Mouse (Mus musculus) midbrain, embryonic 15.5 days (tissue): Measurements from ENCODE around the gene Ehmt1. TPM values are rescaled to one million over a fixed set of nuclear protein-coding genes. Genes with fewer than 3 reads are reported as not detected.

Source experiments
- ATAC-seq: fragments of 200-750 bp; cut with Nextera tagmentation; replicated peaks from 2 replicates; pipeline ENCODE4 v1.8.0; 2017; ENCODE audit warnings: moderate TSS enrichment
- H3K27ac ChIP-seq: fragments of 300-500 bp; sonication (generic); 2 replicates; pipeline ENCODE4 v1.5.1; 2015; ENCODE audit warnings: mild to moderate bottlenecking, inconsistent platforms
- H3K27me3 ChIP-seq: fragments of 300-500 bp; sonication (generic); replicated peaks from 2 replicates; pipeline ENCODE4 v1.6.1; 2015; ENCODE audit warnings: inconsistent platforms
- H3K36me3 ChIP-seq: fragments of 300-500 bp; sonication (generic); replicated peaks from 2 replicates; pipeline ENCODE4 v1.6.1; 2015; ENCODE audit warnings: inconsistent platforms
- H3K4me1 ChIP-seq: fragments of 300-500 bp; sonication (generic); 2 replicates; pipeline ENCODE4 v1.6.1; 2015; ENCODE audit warnings: inconsistent platforms
- H3K4me2 ChIP-seq: fragments of 300-500 bp; sonication (generic); 2 replicates; pipeline ENCODE4 v1.6.1; 2015; ENCODE audit warnings: inconsistent platforms, mild to moderate bottlenecking, moderate library complexity
- H3K4me3 ChIP-seq: fragments of 300-500 bp; sonication (generic); 2 replicates; pipeline ENCODE4 v1.5.1; 2015; ENCODE audit warnings: mild to moderate bottlenecking, inconsistent platforms
- H3K9ac ChIP-seq: fragments of 300-500 bp; sonication (generic); 2 replicates; pipeline ENCODE4 v1.6.1; 2015; ENCODE audit warnings: mild to moderate bottlenecking, inconsistent platforms
- H3K9me3 ChIP-seq: fragments of 300-500 bp; sonication (generic); 2 replicates; pipeline ENCODE4 v1.6.1; 2016; ENCODE audit warnings: inconsistent platforms
- WGBS: fragments of 180-500 bp; shearing (Covaris S2); methylation state at CpG from one replicate; pipeline ENCODE4 v1.1.7; 2015; ENCODE audit warnings: mixed read lengths; 5-methylcytosine and 5-hydroxymethylcytosine counted together
- polyA plus RNA-seq: library from polyadenylated mRNA; unstranded; fragments of >200 nt; fragmentation: Nextera tagmentation; extraction: Ambion mirVana; gene quantifications from 2 replicates; pipeline ENCODE4 v1.2.1, GENCODE M21; 2015

Gene Ehmt1
- polyA plus RNA-seq, 1 experiment from 2014 or later: 117 TPM

- no peak overlapping the region for H3K4me2 ChIP-seq
- no peak overlapping the region for H3K4me3 ChIP-seq
- H3K4me1 ChIP-seq: no peaks in the 10 kb centered on the region
- no peaks in the 10 kb centered on the region for H3K27me3 ChIP-seq
- H3K9me3 ChIP-seq: no peaks in the 10 kb centered on the region
- peaks cover 32% of the 10 kb centered on the region for H3K36me3 ChIP-seq
- peak overlapping the region; percentile 13; the same call in 1 of the 2 replicates for H3K27ac ChIP-seq
- peak; percentile 66 for ATAC-seq
- no peak overlapping the region for H3K9ac ChIP-seq
- 69% methylated on average over 5 of the region's 5 CpGs for WGBS
Measured at GRCm38 (mm10) chr2:24852408-24852807, 67.0 kb downstream of the Ehmt1 start.

- no peak for ATAC-seq
Measured at GRCm38 (mm10) chr2:24846557-24846956, 72.9 kb downstream of the Ehmt1 start.

GRCm38 (mm10) chr2:24845256-24845655 lies 74.2 kb downstream of the Ehmt1 start:
- H3K4me3 ChIP-seq: no peak overlapping the region
- no peak overlapping the region for H3K4me2 ChIP-seq
- no peaks in the 10 kb centered on the region for H3K4me1 ChIP-seq
- no peak overlapping the region for H3K9ac ChIP-seq
- WGBS: 92% methylated on average over 1 of the region's 1 CpGs
- peaks cover 26% of the 10 kb centered on the region for H3K36me3 ChIP-seq
- ATAC-seq: no peak
- H3K27ac ChIP-seq: no peak overlapping the region
- no peaks in the 10 kb centered on the region for H3K27me3 ChIP-seq
- no peaks in the 10 kb centered on the region for H3K9me3 ChIP-seq

More at GRCm38 (mm10) chr2:24846557-24846956, 72.9 kb downstream of the Ehmt1 start:
- no peak overlapping the region for H3K27ac ChIP-seq
- H3K4me2 ChIP-seq: no peak overlapping the region
- no peaks in the 10 kb centered on the region for H3K4me1 ChIP-seq
- no peaks in the 10 kb centered on the region for H3K9me3 ChIP-seq
- peaks cover 27% of the 10 kb centered on the region for H3K36me3 ChIP-seq
- no peak overlapping the region for H3K4me3 ChIP-seq
- WGBS: 93% methylated on average over 1 of the region's 1 CpGs
- no peaks in the 10 kb centered on the region for H3K27me3 ChIP-seq
- no peak overlapping the region for H3K9ac ChIP-seq

- Histone ChIP-seq H3K4me3 (no peak overlapping the region), H3K9me3 (no peaks in the 10 kb centered on the region), H3K27ac (no peak overlapping the region), H3K36me3 (peaks cover 27% of the 10 kb centered on the region; the same call in 1 of the 2 replicates), H3K27me3 (no peaks in the 10 kb centered on the region), H3K4me1 (no peaks in the 10 kb centered on the region), H3K9ac (no peak overlapping the region), H3K4me2 (no peak overlapping the region)
- no peak for ATAC-seq
- WGBS: 89% methylated on average over 3 of the region's 3 CpGs
Measured at GRCm38 (mm10) chr2:24830614-24831013, 88.8 kb downstream of the Ehmt1 start.

GRCm38 (mm10) chr2:24809746-24810145 lies 109.7 kb downstream of the Ehmt1 start:
- WGBS: 90% methylated on average over 3 of the region's 3 CpGs
- ATAC-seq: no peak

GRCm38 (mm10) chr2:24807691-24808090 lies 111.7 kb downstream of the Ehmt1 start:
- Histone ChIP-seq H3K4me2 (no peak overlapping the region), H3K36me3 (peaks cover 45% of the 10 kb centered on the region), H3K4me1 (no peaks in the 10 kb centered on the region), H3K27me3 (no peaks in the 10 kb centered on the region), H3K4me3 (no peak overlapping the region), H3K27ac (no peak overlapping the region), H3K9ac (no peak overlapping the region), H3K9me3 (no peaks in the 10 kb centered on the region)
- ATAC-seq: 0 out of 2 replicates have a peak, but pooled peaks have one; percentile 24
- WGBS: 89% methylated on average over 10 of the region's 10 CpGs

More at GRCm38 (mm10) chr2:24809746-24810145, 109.7 kb downstream of the Ehmt1 start:
- H3K9ac ChIP-seq: no peak overlapping the region
- no peak overlapping the region for H3K4me3 ChIP-seq
- H3K36me3 ChIP-seq: peaks cover 42% of the 10 kb centered on the region
- H3K9me3 ChIP-seq: no peaks in the 10 kb centered on the region
- H3K4me1 ChIP-seq: no peaks in the 10 kb centered on the region
- no peak overlapping the region for H3K27ac ChIP-seq
- no peaks in the 10 kb centered on the region for H3K27me3 ChIP-seq
- H3K4me2 ChIP-seq: no peak overlapping the region

- Histone ChIP-seq H3K4me1 (no peaks in the 10 kb centered on the region), H3K9ac (no peak overlapping the region), H3K4me2 (no peak overlapping the region), H3K36me3 (peaks cover 52% of the 10 kb centered on the region), H3K27me3 (no peaks in the 10 kb centered on the region), H3K4me3 (no peak overlapping the region), H3K9me3 (no peaks in the 10 kb centered on the region), H3K27ac (no peak overlapping the region)
- 89% methylated on average over 3 of the region's 3 CpGs for WGBS
- ATAC-seq: no peak
Measured at GRCm38 (mm10) chr2:24807036-24807435, 112.4 kb downstream of the Ehmt1 start.

- H3K27me3 ChIP-seq: no peaks in the 10 kb centered on the region
- no peak overlapping the region for H3K4me2 ChIP-seq
- no peaks in the 10 kb centered on the region for H3K9me3 ChIP-seq
- ATAC-seq: no peak
- no peak overlapping the region for H3K4me3 ChIP-seq
- WGBS: 89% methylated on average over 6 of the region's 6 CpGs
- peaks cover 54% of the 10 kb centered on the region for H3K36me3 ChIP-seq
- H3K9ac ChIP-seq: no peak overlapping the region
- H3K27ac ChIP-seq: no peak overlapping the region
- H3K4me1 ChIP-seq: no peaks in the 10 kb centered on the region
Measured at GRCm38 (mm10) chr2:24806143-24806542, 113.3 kb downstream of the Ehmt1 start.

GRCm38 (mm10) chr2:24805621-24806020 lies 113.8 kb downstream of the Ehmt1 start:
- H3K4me2 ChIP-seq: no peak overlapping the region
- no peaks in the 10 kb centered on the region for H3K27me3 ChIP-seq
- WGBS: 93% methylated on average over 4 of the region's 4 CpGs
- H3K4me3 ChIP-seq: no peak overlapping the region
- ATAC-seq: no peak
- no peak overlapping the region for H3K9ac ChIP-seq
- H3K36me3 ChIP-seq: peaks cover 57% of the 10 kb centered on the region
- no peaks in the 10 kb centered on the region for H3K9me3 ChIP-seq
- H3K4me1 ChIP-seq: no peaks in the 10 kb centered on the region
- no peak overlapping the region for H3K27ac ChIP-seq

- no peak for ATAC-seq
- H3K9me3 ChIP-seq: no peaks in the 10 kb centered on the region
- no peaks in the 10 kb centered on the region for H3K27me3 ChIP-seq
- no peak overlapping the region for H3K9ac ChIP-seq
- H3K4me1 ChIP-seq: no peaks in the 10 kb centered on the region
- H3K36me3 ChIP-seq: peaks cover 45% of the 10 kb centered on the region; the same call in 1 of the 2 replicates
- no peak overlapping the region for H3K4me2 ChIP-seq
- 91% methylated on average over 5 of the region's 5 CpGs for WGBS
- H3K27ac ChIP-seq: no peak overlapping the region
- H3K4me3 ChIP-seq: no peak overlapping the region
Measured at GRCm38 (mm10) chr2:24796833-24797457, 122.5 kb downstream of the Ehmt1 start.

GRCm38 (mm10) chr2:24787250-24787649 lies 132.2 kb downstream of the Ehmt1 start:
- Histone ChIP-seq H3K4me1 (no peaks in the 10 kb centered on the region), H3K27me3 (no peaks in the 10 kb centered on the region), H3K27ac (no peak overlapping the region), H3K4me2 (no peak overlapping the region), H3K9ac (no peak overlapping the region), H3K9me3 (no peaks in the 10 kb centered on the region), H3K36me3 (peaks cover 15% of the 10 kb centered on the region), H3K4me3 (no peak overlapping the region)
- no peak for ATAC-seq
- 55% methylated on average over 4 of the region's 4 CpGs for WGBS

- Histone ChIP-seq H3K4me1 (0 out of 2 replicates have a peak, but pooled peaks cover 3% of the 10 kb centered on the region), H3K36me3 (no peaks in the 10 kb centered on the region), H3K27me3 (no peaks in the 10 kb centered on the region), H3K27ac (no peak overlapping the region), H3K9ac (no peak overlapping the region), H3K4me2 (no peak overlapping the region), H3K4me3 (no peak overlapping the region), H3K9me3 (no peaks in the 10 kb centered on the region)
- 56% methylated on average over 4 of the region's 4 CpGs for WGBS
- no peak for ATAC-seq
Measured at GRCm38 (mm10) chr2:24781253-24781652, 138.2 kb downstream of the Ehmt1 start.

- Histone ChIP-seq H3K4me3 (no peak overlapping the region), H3K27ac (no peak overlapping the region), H3K9ac (no peak overlapping the region), H3K36me3 (no peaks in the 10 kb centered on the region), H3K4me2 (no peak overlapping the region), H3K27me3 (no peaks in the 10 kb centered on the region), H3K4me1 (0 out of 2 replicates have a peak, but pooled peaks cover 3% of the 10 kb centered on the region), H3K9me3 (no peaks in the 10 kb centered on the region)
- WGBS: 5% methylated on average over 5 of the region's 5 CpGs
- ATAC-seq: no peak
Measured at GRCm38 (mm10) chr2:24776831-24777230, 142.6 kb downstream of the Ehmt1 start.
